Mouse (Mus musculus): ENCODE measurements around the gene Fam168a.

Gene Fam168a

GRCm38 (mm10) chr7:100837701-100838100 is 131.3 kb downstream of the Fam168a start:
- intact Hi-C loops (cut with DNase I), result no loop called here

GRCm38 (mm10) chr7:100839632-100840402 is 133.4 kb downstream of the Fam168a start:
- intact Hi-C loops (cut with DNase I), result no loop called here

- intact Hi-C loops (cut with DNase I), result no loop called here
These were observed 134.5 kb downstream of the Fam168a start for GRCm38 (mm10) chr7:100840906-100841305.

GRCm38 (mm10) chr7:100841608-100842007 is 135.2 kb downstream of the Fam168a start:
- intact Hi-C loops (cut with DNase I), result no loop called here

- intact Hi-C loops (cut with DNase I), result no loop called here
These were observed 135.7 kb downstream of the Fam168a start for GRCm38 (mm10) chr7:100842175-100842574.

- intact Hi-C loops (cut with DNase I), result no loop called here
These were observed 137.4 kb downstream of the Fam168a start for GRCm38 (mm10) chr7:100843866-100844265.

GRCm38 (mm10) chr7:100844385-100845025 is 138.1 kb downstream of the Fam168a start:
- intact Hi-C loops (cut with DNase I), result loop anchor here (5.0 kb wide), 1 partner anchor 43 kb away; no protein-coding TSS in a partner anchor

- intact Hi-C loops (cut with DNase I), result loop anchor here (5.0 kb wide), 1 partner anchor 42 kb away; no protein-coding TSS in a partner anchor
These were observed 138.6 kb downstream of the Fam168a start for GRCm38 (mm10) chr7:100845026-100845400.

GRCm38 (mm10) chr7:100845412-100845811 is 139.0 kb downstream of the Fam168a start:
- intact Hi-C loops (cut with DNase I), result loop anchor here (5.0 kb wide), 1 partner anchor 42 kb away; no protein-coding TSS in a partner anchor

- intact Hi-C loops (cut with DNase I), result loop anchor here (5.0 kb wide), 1 partner anchor 41 kb away; no protein-coding TSS in a partner anchor
These were observed 139.6 kb downstream of the Fam168a start for GRCm38 (mm10) chr7:100846033-100846432.

- intact Hi-C loops (cut with DNase I), result loop anchor here (5.0 kb wide), 1 partner anchor 40 kb away; no protein-coding TSS in a partner anchor
These were observed 140.7 kb downstream of the Fam168a start for GRCm38 (mm10) chr7:100847131-100847530.

- intact Hi-C loops (cut with DNase I), result loop anchor here (2.0 to 5.0 kb wide), 2 partner anchors 18 to 39 kb away; no protein-coding TSS in a partner anchor
These were observed 142.3 kb downstream of the Fam168a start for GRCm38 (mm10) chr7:100848744-100849143.

GRCm38 (mm10) chr7:100849508-100849907 is 143.1 kb downstream of the Fam168a start:
- intact Hi-C loops (cut with DNase I), result loop anchor here (2.0 to 5.0 kb wide), 2 partner anchors 17 to 38 kb away; no protein-coding TSS in a partner anchor

GRCm38 (mm10) chr7:100851481-100852356 is 145.3 kb downstream of the Fam168a start:
- intact Hi-C loops (cut with DNase I), result no loop called here

- intact Hi-C loops (cut with DNase I), result no loop called here
These were observed 147.0 kb downstream of the Fam168a start for GRCm38 (mm10) chr7:100853396-100853795.

GRCm38 (mm10) chr7:100854137-100854814 is 147.8 kb downstream of the Fam168a start:
- intact Hi-C loops (cut with DNase I), result no loop called here

GRCm38 (mm10) chr7:100854861-100855260 is 148.4 kb downstream of the Fam168a start:
- intact Hi-C loops (cut with DNase I), result no loop called here

- intact Hi-C loops (cut with DNase I), result no loop called here
These were observed 148.9 kb downstream of the Fam168a start for GRCm38 (mm10) chr7:100855300-100855699.

- intact Hi-C loops (cut with DNase I), result no loop called here
These were observed 149.5 kb downstream of the Fam168a start for GRCm38 (mm10) chr7:100855795-100856573.

- intact Hi-C loops (cut with DNase I), result no loop called here
These were observed 154.0 kb downstream of the Fam168a start for GRCm38 (mm10) chr7:100860450-100860849.
